Mouse (Mus musculus) forebrain, embryonic 14.5 days (tissue): ENCODE measurements around the gene Ube2f. TPM values are rescaled to one million over a fixed set of nuclear protein-coding genes. Genes with fewer than 3 reads are reported as not detected.

Source experiments
- ATAC-seq: fragments of 200-750 bp; cut with Nextera tagmentation; 2 replicates; pipeline ENCODE4 v1.8.0; 2017; ENCODE audit warnings: mild to moderate bottlenecking, moderate library complexity
- DNase-seq: peaks from one replicate; pipeline ENCODE4 v3.0.0-alpha.2; 2015; ENCODE audit warnings: low spot score
- H3K27ac ChIP-seq: fragments of 300-500 bp; sonication (generic); 2 replicates; pipeline ENCODE4 v1.5.1; 2014; ENCODE audit warnings: low read depth, mild to moderate bottlenecking, control low read depth, low read length, moderate library complexity
- H3K27me3 ChIP-seq: fragments of 300-500 bp; sonication (generic); replicated peaks from 2 replicates; pipeline ENCODE4 v1.6.1; 2014; ENCODE audit warnings: low read length, control low read depth, mixed read lengths; ENCODE audit not compliant: control insufficient read depth, insufficient read depth
- H3K36me3 ChIP-seq: fragments of 300-500 bp; sonication (generic); 2 replicates; pipeline ENCODE4 v1.6.1; 2014; ENCODE audit warnings: low read length, control low read depth; ENCODE audit not compliant: control insufficient read depth, insufficient read depth
- H3K4me1 ChIP-seq: fragments of 300-500 bp; sonication (generic); 2 replicates; pipeline ENCODE4 v1.6.1; 2014; ENCODE audit warnings: antibody characterized with exemption, low read length, control low read depth; ENCODE audit not compliant: control insufficient read depth, insufficient read depth
- H3K4me2 ChIP-seq: fragments of 300-500 bp; sonication (generic); 2 replicates; pipeline ENCODE4 v1.6.1; 2014; ENCODE audit warnings: mild to moderate bottlenecking, control low read depth, low read length
- H3K4me3 ChIP-seq: fragments of 300-500 bp; sonication (generic); 2 replicates; pipeline ENCODE4 v1.5.1; 2014; ENCODE audit warnings: low read depth, low read length, control low read depth
- H3K9ac ChIP-seq: fragments of 300-500 bp; sonication (generic); 2 replicates; pipeline ENCODE4 v1.6.1; 2014; ENCODE audit warnings: mild to moderate bottlenecking, low read length, control low read depth, moderate library complexity
- H3K9me3 ChIP-seq: fragments of 300-500 bp; sonication (generic); replicated peaks from 2 replicates; pipeline ENCODE4 v1.6.1; 2016; ENCODE audit warnings: low read length, control low read depth, mixed read lengths; ENCODE audit not compliant: control insufficient read depth
- WGBS: fragments of 180-500 bp; shearing (Covaris S2); extraction: QIAGEN DNeasy Blood & Tissue Kit; methylation state at CpG from one replicate; pipeline ENCODE4 v1.1.7; 2014; 5-methylcytosine and 5-hydroxymethylcytosine counted together
- polyA plus RNA-seq: library from polyadenylated mRNA; unstranded; fragments of >200 nt; fragmentation: Nextera tagmentation; extraction: Ambion mirVana; gene quantifications from 2 replicates; pipeline ENCODE4 v1.2.1, GENCODE M21; 2014

The Ube2f gene
- polyA plus RNA-seq, 1 experiment from 2014 or later: 78.8 TPM

GRCm38 (mm10) chr1:91248242-91248641, 1.9 kb upstream of the Ube2f start:
- WGBS: 91% methylated on average over 5 of the region's 5 CpGs
- peaks cover 15% of the 10 kb centered on the region for H3K4me1 ChIP-seq
- no peak for ATAC-seq
- DNase-seq: no peak
- H3K27me3 ChIP-seq: no peaks in the 10 kb centered on the region
- H3K9me3 ChIP-seq: no peaks in the 10 kb centered on the region
- no peak overlapping the region for H3K9ac ChIP-seq
- H3K36me3 ChIP-seq: no peaks in the 10 kb centered on the region
- H3K27ac ChIP-seq: no peak overlapping the region
- no peak overlapping the region for H3K4me3 ChIP-seq
- H3K4me2 ChIP-seq: no peak overlapping the region

GRCm38 (mm10) chr1:91248970-91249369, 1.1 kb upstream of the Ube2f start:
- WGBS: 50% methylated on average over 4 of the region's 4 CpGs
- no peak overlapping the region for H3K4me3 ChIP-seq
- no peak for DNase-seq
- no peaks in the 10 kb centered on the region for H3K27me3 ChIP-seq
- H3K9ac ChIP-seq: no peak overlapping the region
- H3K27ac ChIP-seq: no peak overlapping the region
- H3K4me1 ChIP-seq: peaks cover 15% of the 10 kb centered on the region
- no peaks in the 10 kb centered on the region for H3K9me3 ChIP-seq
- ATAC-seq: no peak
- H3K4me2 ChIP-seq: no peak overlapping the region
- no peaks in the 10 kb centered on the region for H3K36me3 ChIP-seq

- peaks cover 15% of the 10 kb centered on the region for H3K4me1 ChIP-seq
- H3K4me3 ChIP-seq: peak overlapping the region; percentile 98
- H3K27ac ChIP-seq: peak overlapping the region; percentile 84
- H3K27me3 ChIP-seq: no peaks in the 10 kb centered on the region
- H3K9ac ChIP-seq: peak overlapping the region; percentile 95
- no peak for ATAC-seq
- H3K4me2 ChIP-seq: peak overlapping the region; percentile 87
- H3K9me3 ChIP-seq: no peaks in the 10 kb centered on the region
- under 1% methylated on average over 65 of the region's 70 CpGs for WGBS
- no peaks in the 10 kb centered on the region for H3K36me3 ChIP-seq
- DNase-seq: peak; percentile 10
These were observed 477 bp downstream of the Ube2f start for GRCm38 (mm10) chr1:91250415-91251147.

GRCm38 (mm10) chr1:91251148-91251650, 1.1 kb downstream of the Ube2f start:
- Histone ChIP-seq H3K4me1 (peaks cover 15% of the 10 kb centered on the region), H3K27ac (no peak overlapping the region), H3K27me3 (no peaks in the 10 kb centered on the region), H3K4me3 (peak overlapping the region; percentile 98), H3K9ac (peak overlapping the region; percentile 95), H3K9me3 (no peaks in the 10 kb centered on the region), H3K36me3 (no peaks in the 10 kb centered on the region), H3K4me2 (peak overlapping the region; percentile 87)
- 53% methylated on average over 5 of the region's 5 CpGs for WGBS
- DNase-seq: no peak
- no peak for ATAC-seq

- H3K9me3 ChIP-seq: no peaks in the 10 kb centered on the region
- H3K4me3 ChIP-seq: no peak overlapping the region
- 65% methylated on average over 8 of the region's 8 CpGs for WGBS
- H3K27ac ChIP-seq: no peak overlapping the region
- peak overlapping the region; percentile 87 for H3K4me2 ChIP-seq
- H3K27me3 ChIP-seq: no peaks in the 10 kb centered on the region
- no peak for ATAC-seq
- no peaks in the 10 kb centered on the region for H3K36me3 ChIP-seq
- 0 out of 2 replicates have a peak overlapping the region, but pooled peaks have one; percentile 25 for H3K9ac ChIP-seq
- H3K4me1 ChIP-seq: peaks cover 15% of the 10 kb centered on the region
- DNase-seq: no peak
These were observed 1.8 kb downstream of the Ube2f start for GRCm38 (mm10) chr1:91251927-91252326.

GRCm38 (mm10) chr1:91257918-91258317, 7.8 kb downstream of the Ube2f start:
- H3K9ac ChIP-seq: no peak overlapping the region
- no peaks in the 10 kb centered on the region for H3K4me1 ChIP-seq
- no peaks in the 10 kb centered on the region for H3K9me3 ChIP-seq
- ATAC-seq (no peak), DNase-seq (no peak)
- H3K4me2 ChIP-seq: no peak overlapping the region
- no peaks in the 10 kb centered on the region for H3K36me3 ChIP-seq
- H3K27me3 ChIP-seq: no peaks in the 10 kb centered on the region
- H3K4me3 ChIP-seq: no peak overlapping the region
- no peak overlapping the region for H3K27ac ChIP-seq

GRCm38 (mm10) chr1:91259794-91260193, 9.7 kb downstream of the Ube2f start:
- no peaks in the 10 kb centered on the region for H3K36me3 ChIP-seq
- H3K9ac ChIP-seq: no peak overlapping the region
- no peaks in the 10 kb centered on the region for H3K4me1 ChIP-seq
- no peak overlapping the region for H3K27ac ChIP-seq
- no peak overlapping the region for H3K4me3 ChIP-seq
- DNase-seq (no peak), ATAC-seq (no peak)
- H3K4me2 ChIP-seq: no peak overlapping the region
- no peaks in the 10 kb centered on the region for H3K9me3 ChIP-seq
- H3K27me3 ChIP-seq: no peaks in the 10 kb centered on the region
- 90% methylated on average over 5 of the region's 5 CpGs for WGBS

GRCm38 (mm10) chr1:91262508-91262907, 12.4 kb downstream of the Ube2f start:
- Histone ChIP-seq H3K27me3 (no peaks in the 10 kb centered on the region), H3K27ac (no peak overlapping the region), H3K4me2 (no peak overlapping the region), H3K4me1 (no peaks in the 10 kb centered on the region), H3K36me3 (peaks cover 17% of the 10 kb centered on the region), H3K9ac (no peak overlapping the region), H3K9me3 (no peaks in the 10 kb centered on the region), H3K4me3 (no peak overlapping the region)
- no peak for ATAC-seq
- no peak for DNase-seq
- WGBS: 91% methylated on average over 7 of the region's 7 CpGs

GRCm38 (mm10) chr1:91272260-91272659, 22.2 kb downstream of the Ube2f start:
- DNase-seq (no peak), ATAC-seq (no peak)
- Histone ChIP-seq H3K36me3 (peaks cover 19% of the 10 kb centered on the region), H3K4me2 (no peak overlapping the region), H3K27me3 (no peaks in the 10 kb centered on the region), H3K4me3 (no peak overlapping the region), H3K27ac (no peak overlapping the region), H3K9ac (no peak overlapping the region), H3K4me1 (no peaks in the 10 kb centered on the region), H3K9me3 (no peaks in the 10 kb centered on the region)
- WGBS: 91% methylated on average over 2 of the region's 2 CpGs
